Mouse (Mus musculus) myocyte (in vitro differentiated cells): ENCODE data around the gene Rac3.

Experiments
- CEBPB ChIP-seq: IDR thresholded peaks from 2 replicates; pipeline ENCODE4 v1.6.1; 2011; ENCODE audit warnings: mild to moderate bottlenecking, moderate library complexity; ENCODE audit not compliant: poor library complexity, insufficient read depth, severe bottlenecking
- E2F4 ChIP-seq: IDR thresholded peaks from one replicate; pipeline ENCODE4 v1.6.1; 2011; ENCODE audit warnings: mild to moderate bottlenecking, control low read depth, moderate library complexity; ENCODE audit not compliant: insufficient read depth
- MAX ChIP-seq: IDR thresholded peaks from one replicate; pipeline ENCODE4 v1.6.1; 2011; ENCODE audit warnings: low read depth, mild to moderate bottlenecking, control low read depth
- MYOD1 ChIP-seq, 3 experiments: IDR thresholded peaks; one replicate each; pipeline ENCODE4 v1.6.1; 2011; ENCODE audit warnings: control low read depth in 2 of 3, low read depth in 2 of 3, mild to moderate bottlenecking in 2 of 3, moderate library complexity in 1 of 3; ENCODE audit not compliant: insufficient read length in 2 of 3, control insufficient read depth in 1 of 3
- POLR2A ChIP-seq: IDR thresholded peaks from one replicate; pipeline ENCODE4 v1.6.1; 2011; ENCODE audit warnings: low read depth, mild to moderate bottlenecking, control low read depth, moderate library complexity; ENCODE audit not compliant: insufficient read length
- POLR2AphosphoS2 ChIP-seq: IDR thresholded peaks from one replicate; pipeline ENCODE4 v1.6.1; 2011; ENCODE audit warnings: low read depth, control low read depth; ENCODE audit not compliant: insufficient read length
- SRF ChIP-seq: IDR thresholded peaks from one replicate; pipeline ENCODE4 v1.6.1; 2011; ENCODE audit warnings: low read depth; ENCODE audit not compliant: control insufficient read depth, insufficient read length
- TCF12 ChIP-seq: IDR thresholded peaks from one replicate; pipeline ENCODE4 v1.6.1; 2011; ENCODE audit warnings: mild to moderate bottlenecking, control low read depth; ENCODE audit not compliant: poor library complexity, insufficient read depth, severe bottlenecking
- TCF3 ChIP-seq: IDR thresholded peaks from one replicate; pipeline ENCODE4 v1.6.1; 2011; ENCODE audit warnings: low read depth, control low read depth; ENCODE audit not compliant: insufficient read length
- USF1 ChIP-seq: IDR thresholded peaks from one replicate; pipeline ENCODE4 v1.6.1; 2011; ENCODE audit warnings: low read depth, mild to moderate bottlenecking, control low read depth, moderate library complexity

GRCm38 (mm10) chr11:120719242-120719641, 2.0 kb upstream of the Rac3 start:
- TF ChIP-seq MYOD1 (IDR thresholded peaks at IDR 0.05; ENCODE audit: control insufficient read depth in 1 of 3, insufficient read length in 2 of 3, low read depth in 2 of 3) (no peak), USF1 (no peak), TCF12 (no peak), POLR2A (no peak), E2F4 (no peak), CEBPB (no peak), SRF (no peak), MAX (no peak), POLR2AphosphoS2 (no peak), TCF3 (no peak)
